Mouse (Mus musculus): Measurements from ENCODE around the gene Klrg2.

- TF ChIP-seq POLR2A (IDR thresholded peaks at IDR 0.05; ENCODE audit: low read depth, low read length) (no peak), CTCF (IDR thresholded peaks at IDR 0.05; ENCODE audit: extremely low read depth, insufficient read depth, insufficient read length, insufficient replicate concordance) (no peak)
These were observed 4.2 kb downstream of the Klrg2 start for GRCm38 (mm10) chr6:38632826-38633225.
